Mouse (Mus musculus) neural tube, embryonic 13.5 days (tissue): ENCODE data around the gene Ppp2r2c. TPM values are rescaled to one million over a fixed set of nuclear protein-coding genes. Genes with fewer than 3 reads are reported as not detected.
A peak's percentile ranks its signal among the peaks of the same experiment; 100 is the strongest.
"Not testable (repeated sequence)": the region's sequence is repeated elsewhere in the genome, so short reads cannot be mapped to it uniquely, and the experiment has no call there.

Experiments used
- ATAC-seq: fragments of 200-750 bp; cut with Nextera tagmentation; 2 replicates; pipeline ENCODE4 v1.8.0; 2017; ENCODE audit warnings: low read depth, mild to moderate bottlenecking, moderate TSS enrichment, moderate library complexity
- H3K27ac ChIP-seq: fragments of 300-500 bp; sonication (generic); replicated peaks from 2 replicates; pipeline ENCODE4 v1.5.1; 2015; ENCODE audit warnings: moderate library complexity, mild to moderate bottlenecking, inconsistent platforms
- H3K27me3 ChIP-seq: fragments of 300-500 bp; sonication (generic); 2 replicates; pipeline ENCODE4 v1.6.1; 2015; ENCODE audit warnings: mild to moderate bottlenecking, inconsistent platforms
- H3K36me3 ChIP-seq: fragments of 300-500 bp; sonication (generic); 2 replicates; pipeline ENCODE4 v1.6.1; 2015; ENCODE audit warnings: mild to moderate bottlenecking, inconsistent platforms
- H3K4me1 ChIP-seq: fragments of 300-500 bp; sonication (generic); replicated peaks from 2 replicates; pipeline ENCODE4 v1.6.1; 2015; ENCODE audit warnings: inconsistent platforms
- H3K4me2 ChIP-seq: fragments of 300-500 bp; sonication (generic); 2 replicates; pipeline ENCODE4 v1.6.1; 2015; ENCODE audit warnings: inconsistent platforms, mild to moderate bottlenecking, moderate library complexity
- H3K4me3 ChIP-seq: fragments of 300-500 bp; sonication (generic); 2 replicates; pipeline ENCODE4 v1.5.1; 2015; ENCODE audit warnings: mild to moderate bottlenecking, inconsistent platforms
- H3K9ac ChIP-seq: fragments of 300-500 bp; sonication (generic); 2 replicates; pipeline ENCODE4 v1.6.1; 2015; ENCODE audit warnings: moderate library complexity, mild to moderate bottlenecking, inconsistent platforms
- H3K9me3 ChIP-seq: fragments of 300-500 bp; sonication (generic); 2 replicates; pipeline ENCODE4 v1.6.1; 2016; ENCODE audit warnings: inconsistent platforms
- WGBS: fragments of 180-500 bp; shearing (Covaris S2); methylation state at CpG from one replicate; pipeline ENCODE4 v1.1.7; 2015; 5-methylcytosine and 5-hydroxymethylcytosine counted together
- polyA plus RNA-seq: library from polyadenylated mRNA; unstranded; fragments of >200 nt; fragmentation: Nextera tagmentation; extraction: Ambion mirVana; gene quantifications from 2 replicates; pipeline ENCODE4 v1.2.1, GENCODE M21; 2015

The Ppp2r2c gene
- polyA plus RNA-seq, 1 experiment from 2014 or later, result 44.8 TPM

DNA sequence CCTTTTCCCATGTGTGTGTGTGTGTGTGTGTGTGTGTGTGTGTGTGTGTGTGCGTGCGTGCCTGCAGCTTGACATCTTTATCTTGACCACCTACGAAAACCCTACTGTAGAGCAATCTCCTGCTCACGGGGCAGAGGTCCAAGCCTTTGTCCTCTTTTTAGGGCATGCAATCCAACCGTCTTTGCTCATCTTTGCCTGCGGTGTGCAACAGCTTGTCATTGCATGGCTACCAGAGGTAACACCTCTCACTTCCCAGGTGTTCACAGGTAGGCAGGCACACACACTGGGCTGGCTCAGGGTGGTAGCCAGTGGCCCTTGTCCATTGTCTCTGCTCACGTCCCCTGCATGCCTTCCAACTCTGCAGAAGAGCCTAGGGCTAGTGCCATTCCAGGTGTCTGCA, 49.7 kb downstream of the Ppp2r2c start:
- H3K27ac ChIP-seq, result peak overlapping the region; percentile 75; the same call in 1 of the 2 replicates
- 78% methylated on average over 7 of the region's 7 CpGs for WGBS
- H3K9ac ChIP-seq, result no peak overlapping the region
- no peak overlapping the region for H3K4me2 ChIP-seq
- H3K4me1 ChIP-seq, result peaks cover 27% of the 10 kb centered on the region
- H3K9me3 ChIP-seq, result no peaks in the 10 kb centered on the region
- no peaks in the 10 kb centered on the region for H3K36me3 ChIP-seq
- no peak for ATAC-seq
- H3K27me3 ChIP-seq, result no peaks in the 10 kb centered on the region
- no peak overlapping the region for H3K4me3 ChIP-seq

- no peaks in the 10 kb centered on the region for H3K27me3 ChIP-seq
- H3K4me3 ChIP-seq, result no peak overlapping the region
- peak; percentile 17; the same call in 1 of the 2 replicates for ATAC-seq
- WGBS, result 32% methylated on average over 1 of the region's 1 CpGs
- no peak overlapping the region for H3K9ac ChIP-seq
- H3K27ac ChIP-seq, result peak overlapping the region; percentile 67
- H3K4me1 ChIP-seq, result peaks cover 41% of the 10 kb centered on the region
- H3K36me3 ChIP-seq, result no peaks in the 10 kb centered on the region
- no peak overlapping the region for H3K4me2 ChIP-seq
- H3K9me3 ChIP-seq, result no peaks in the 10 kb centered on the region
These were observed 51.8 kb downstream of the Ppp2r2c start for GRCm38 (mm10) chr5:36920072-36920471.

DNA sequence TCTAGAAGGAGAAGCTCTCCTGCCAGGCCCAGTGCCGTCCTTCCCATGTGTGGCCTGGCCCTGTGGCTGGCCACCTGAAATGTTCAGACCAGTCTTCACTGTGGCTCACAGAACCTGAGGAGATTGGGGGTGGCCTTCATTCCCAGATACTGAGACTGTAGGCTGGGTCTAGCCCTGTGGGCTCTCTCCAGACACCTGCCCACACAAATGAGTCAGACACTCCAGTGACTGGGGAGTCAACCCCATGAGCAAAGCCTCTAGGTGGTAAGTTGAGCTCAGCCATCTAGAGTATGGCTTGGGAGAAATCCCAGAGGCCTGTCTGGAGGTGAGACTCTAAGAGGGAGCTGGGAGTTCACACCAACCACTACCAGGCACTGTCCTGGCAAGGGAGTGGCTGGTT, 53.6 kb downstream of the Ppp2r2c start:
- H3K9ac ChIP-seq, result no peak overlapping the region
- no peaks in the 10 kb centered on the region for H3K27me3 ChIP-seq
- no peak overlapping the region for H3K4me2 ChIP-seq
- H3K9me3 ChIP-seq, result no peaks in the 10 kb centered on the region
- peaks cover 41% of the 10 kb centered on the region for H3K4me1 ChIP-seq
- H3K27ac ChIP-seq, result no peak overlapping the region
- H3K4me3 ChIP-seq, result no peak overlapping the region
- ATAC-seq, result no peak
- peaks cover 10% of the 10 kb centered on the region; the same call in 1 of the 2 replicates for H3K36me3 ChIP-seq
- 68% methylated on average over 1 of the region's 1 CpGs for WGBS

- Histone ChIP-seq H3K27ac (no peak overlapping the region), H3K4me1 (peaks cover 41% of the 10 kb centered on the region)
- 83% methylated on average over 10 of the region's 10 CpGs for WGBS
These were observed 54.5 kb downstream of the Ppp2r2c start for GRCm38 (mm10) chr5:36922811-36923210.

GRCm38 (mm10) chr5:36923826-36924700, 55.8 kb downstream of the Ppp2r2c start:
- Histone ChIP-seq H3K4me3 (no peak overlapping the region), H3K4me1 (peaks cover 28% of the 10 kb centered on the region), H3K36me3 (peaks cover 31% of the 10 kb centered on the region), H3K4me2 (no peak overlapping the region), H3K9ac (no peak overlapping the region), H3K27ac (peak overlapping the region; percentile 67), H3K27me3 (no peaks in the 10 kb centered on the region), H3K9me3 (no peaks in the 10 kb centered on the region)
- 43% methylated on average over 11 of the region's 11 CpGs for WGBS
- ATAC-seq, result 0 out of 2 replicates have a peak, but pooled peaks have one; percentile 6

More at GRCm38 (mm10) chr5:36922811-36923210, 54.5 kb downstream of the Ppp2r2c start:
- ATAC-seq, result no peak
- no peaks in the 10 kb centered on the region for H3K9me3 ChIP-seq
- no peak overlapping the region for H3K4me3 ChIP-seq
- H3K4me2 ChIP-seq, result no peak overlapping the region
- no peak overlapping the region for H3K9ac ChIP-seq
- H3K36me3 ChIP-seq, result peaks cover 19% of the 10 kb centered on the region
- H3K27me3 ChIP-seq, result no peaks in the 10 kb centered on the region

GRCm38 (mm10) chr5:36928701-36929100, 60.4 kb downstream of the Ppp2r2c start:
- Histone ChIP-seq H3K27ac (no peak overlapping the region), H3K9me3 (no peaks in the 10 kb centered on the region), H3K36me3 (peaks cover 58% of the 10 kb centered on the region), H3K9ac (no peak overlapping the region), H3K4me1 (peaks cover 9% of the 10 kb centered on the region), H3K4me3 (no peak overlapping the region), H3K4me2 (no peak overlapping the region), H3K27me3 (no peaks in the 10 kb centered on the region)
- no peak for ATAC-seq
- WGBS, result 60% methylated on average over 4 of the region's 4 CpGs

DNA sequence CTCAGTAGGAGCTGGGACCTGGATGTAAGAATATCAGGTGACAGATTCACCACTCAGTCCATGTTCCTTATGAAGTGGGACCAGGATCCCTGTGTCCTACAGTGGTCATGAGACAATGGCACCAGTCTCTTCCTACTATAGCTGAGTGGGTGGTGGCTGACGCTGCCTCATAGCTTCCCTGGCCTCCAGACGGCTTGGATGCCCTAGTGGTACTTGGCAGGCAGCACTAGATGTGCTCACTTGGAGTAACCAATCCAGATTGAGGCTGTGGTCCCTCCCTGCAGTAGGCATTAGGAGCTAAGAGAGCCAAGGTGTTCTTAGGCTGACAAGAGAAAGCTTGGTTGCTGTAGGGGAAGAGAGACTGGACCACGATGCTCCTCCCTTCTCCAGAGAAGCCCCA, 61.1 kb downstream of the Ppp2r2c start:
- no peaks in the 10 kb centered on the region for H3K27me3 ChIP-seq
- WGBS, result 76% methylated on average over 3 of the region's 3 CpGs

DNA sequence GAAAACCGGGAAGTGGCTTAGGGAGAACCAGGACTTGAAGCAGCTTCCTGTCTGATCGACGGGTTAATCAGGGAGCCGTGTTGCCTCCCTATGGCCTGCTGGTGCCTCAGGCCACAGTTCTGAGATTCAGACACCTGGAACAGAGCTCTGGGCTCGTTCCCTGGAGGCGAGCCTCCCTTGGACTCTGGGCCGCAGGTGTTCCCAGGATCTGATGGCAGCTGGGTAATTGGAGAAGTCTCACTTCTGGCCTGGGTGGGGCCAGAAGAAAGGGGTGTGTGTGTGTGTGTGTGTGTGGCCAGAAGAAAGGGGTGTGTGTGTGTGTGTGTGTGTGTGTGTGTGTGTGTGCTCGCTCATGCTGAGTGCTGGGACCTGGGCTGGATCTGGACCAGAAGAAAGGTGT, 65.1 kb downstream of the Ppp2r2c start:
- ATAC-seq, result no peak
- 64% methylated on average over 7 of the region's 8 CpGs for WGBS
- no peak overlapping the region for H3K4me3 ChIP-seq
- H3K36me3 ChIP-seq, result peaks cover 34% of the 10 kb centered on the region
- no peaks in the 10 kb centered on the region for H3K27me3 ChIP-seq
- no peak overlapping the region for H3K4me2 ChIP-seq
- no peak overlapping the region for H3K27ac ChIP-seq
- H3K4me1 ChIP-seq, result peaks cover 27% of the 10 kb centered on the region
- H3K9me3 ChIP-seq, result no peaks in the 10 kb centered on the region
- H3K9ac ChIP-seq, result no peak overlapping the region

More for the DNA sequence above, 61.1 kb downstream of the Ppp2r2c start:
- Histone ChIP-seq H3K27ac (no peak overlapping the region), H3K9me3 (no peaks in the 10 kb centered on the region), H3K36me3 (peaks cover 58% of the 10 kb centered on the region), H3K9ac (no peak overlapping the region), H3K4me3 (no peak overlapping the region), H3K4me1 (0 out of 2 replicates have a peak, but pooled peaks cover 8% of the 10 kb centered on the region), H3K4me2 (no peak overlapping the region)
- ATAC-seq, result no peak

- H3K4me3 ChIP-seq, result no peak overlapping the region
- no peaks in the 10 kb centered on the region for H3K27me3 ChIP-seq
- 59% methylated on average over 17 of the region's 17 CpGs for WGBS
- peaks cover 28% of the 10 kb centered on the region for H3K36me3 ChIP-seq
- ATAC-seq, result peak; percentile 83
- peak overlapping the region; percentile 67 for H3K27ac ChIP-seq
- H3K4me2 ChIP-seq, result no peak overlapping the region
- peaks cover 27% of the 10 kb centered on the region for H3K4me1 ChIP-seq
- H3K9me3 ChIP-seq, result no peaks in the 10 kb centered on the region
- no peak overlapping the region for H3K9ac ChIP-seq
These were observed 67.5 kb downstream of the Ppp2r2c start for GRCm38 (mm10) chr5:36935486-36936473.

DNA sequence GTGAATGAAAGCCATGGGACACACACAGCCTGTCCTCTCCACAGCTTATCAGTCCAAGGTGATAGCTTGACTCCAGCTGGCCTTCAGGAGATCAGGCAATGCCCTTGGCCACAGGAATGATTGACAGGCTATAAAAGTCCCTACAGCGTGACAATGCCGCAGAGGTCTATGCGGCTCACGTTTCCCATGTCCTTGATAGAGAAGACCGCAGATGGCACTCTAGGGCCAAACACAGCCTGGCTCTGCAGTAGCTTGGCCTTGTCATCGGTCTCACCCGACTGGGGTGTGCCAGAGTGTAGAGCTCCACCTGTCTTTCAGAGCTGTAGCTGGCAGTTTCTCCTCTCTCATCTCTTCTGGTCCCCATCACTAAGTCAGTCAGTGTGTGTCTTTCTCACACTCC, 68.2 kb downstream of the Ppp2r2c start:
- Histone ChIP-seq H3K9me3 (no peaks in the 10 kb centered on the region), H3K4me2 (no peak overlapping the region), H3K36me3 (peaks cover 22% of the 10 kb centered on the region), H3K4me1 (peaks cover 27% of the 10 kb centered on the region), H3K27me3 (no peaks in the 10 kb centered on the region), H3K27ac (peak overlapping the region; percentile 67), H3K4me3 (no peak overlapping the region), H3K9ac (no peak overlapping the region)
- 71% methylated on average over 7 of the region's 7 CpGs for WGBS
- ATAC-seq, result peak; percentile 21; the same call in 1 of the 2 replicates

DNA sequence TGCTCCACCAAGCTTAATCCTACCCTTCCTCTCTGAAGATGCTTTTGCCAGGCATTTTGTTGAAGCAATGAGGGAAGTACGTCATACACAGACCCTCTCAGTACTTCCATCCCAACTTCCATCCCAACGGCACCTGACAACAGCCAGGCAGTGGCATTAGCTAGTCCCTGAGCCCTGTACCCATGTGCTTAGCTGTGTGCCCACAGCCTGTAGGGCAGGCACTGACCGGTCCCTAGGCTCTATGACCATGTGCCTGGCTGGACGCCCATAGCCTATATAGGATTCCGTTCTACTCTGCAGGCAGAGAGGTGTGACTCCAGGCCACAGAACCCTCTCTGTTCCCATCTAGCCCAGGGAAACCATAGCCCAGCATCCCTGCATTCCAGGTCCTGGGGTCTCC, 69.7 kb downstream of the Ppp2r2c start:
- 91% methylated on average over 5 of the region's 5 CpGs for WGBS
- Histone ChIP-seq H3K36me3 (peaks cover 19% of the 10 kb centered on the region), H3K27me3 (no peaks in the 10 kb centered on the region), H3K27ac (no peak overlapping the region), H3K4me3 (no peak overlapping the region), H3K4me2 (no peak overlapping the region), H3K4me1 (peaks cover 27% of the 10 kb centered on the region), H3K9ac (no peak overlapping the region), H3K9me3 (no peaks in the 10 kb centered on the region)
- ATAC-seq, result no peak

GRCm38 (mm10) chr5:36938991-36939390, 70.7 kb downstream of the Ppp2r2c start:
- Histone ChIP-seq H3K4me1 (peaks cover 24% of the 10 kb centered on the region), H3K36me3 (peaks cover 19% of the 10 kb centered on the region)
- H3K4me2 ChIP-seq, H3K9me3 ChIP-seq, H3K27ac ChIP-seq, H3K27me3 ChIP-seq, H3K9ac ChIP-seq, ATAC-seq, H3K4me3 ChIP-seq: not testable (repeated sequence)
- WGBS, result 80% methylated on average over 2 of the region's 2 CpGs
